Mouse (Mus musculus) ovary, adult 10 weeks (tissue): ENCODE measurements around the gene Chpt1. TPM values are rescaled to one million over a fixed set of nuclear protein-coding genes. Genes with fewer than 3 reads are reported as not detected.

ENCODE experiments used
- polyA plus RNA-seq: library from polyadenylated mRNA; stranded (reverse); fragments of 350-450 nt; fragmentation: Illumina TruSeq; extraction: RNeasy Lipid Tissue Mini Kit (QIAGEN cat#74804); gene quantifications from one replicate; pipeline ENCODE4 v1.2.3, GENCODE M21; 2014

Gene Chpt1
- 361 TPM for polyA plus RNA-seq

DNA sequence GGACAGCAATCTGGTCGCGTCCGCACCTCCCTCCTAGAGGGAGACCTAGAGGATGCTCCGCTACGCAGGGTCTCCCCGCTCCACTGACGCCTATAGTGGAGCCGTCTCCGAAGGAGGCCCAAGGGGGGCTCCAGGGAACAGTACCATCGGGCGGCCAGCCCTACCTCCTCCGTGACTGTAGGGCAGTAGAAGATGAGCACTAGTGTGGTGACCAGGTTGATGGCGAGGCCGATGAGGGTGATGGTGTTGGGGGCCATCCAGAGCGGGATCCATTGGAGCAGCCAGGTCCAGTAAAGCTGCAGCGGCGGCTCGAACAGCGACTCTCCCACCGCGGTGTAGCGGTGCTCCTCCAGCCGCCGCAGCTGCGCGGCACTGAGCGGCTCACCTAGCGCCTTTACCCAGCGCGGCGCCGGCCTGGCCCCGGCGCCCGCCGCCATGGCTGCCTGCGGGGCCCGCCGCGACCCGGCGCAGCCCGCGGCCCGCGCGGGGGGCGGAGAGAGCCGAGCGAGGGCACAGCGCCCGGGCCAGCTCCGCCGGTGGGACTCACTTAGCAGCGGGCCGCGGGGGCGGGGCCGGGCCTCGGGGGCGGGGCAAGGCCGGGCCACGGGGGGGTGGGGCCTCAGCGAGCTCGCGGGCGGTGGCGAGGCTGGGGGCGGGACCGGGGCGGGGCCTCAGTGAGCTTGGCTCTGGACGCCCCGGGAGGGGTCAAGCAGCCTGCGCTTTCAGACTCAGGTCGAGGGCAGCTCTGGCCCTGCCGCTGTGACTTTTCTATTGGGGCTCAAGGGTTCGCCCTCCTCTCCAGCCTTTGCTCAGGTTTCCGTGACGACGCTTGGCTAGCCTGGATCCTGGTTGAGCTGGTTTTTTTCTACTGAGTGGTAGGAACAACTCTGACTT lies at the start of gene Chpt1:
Gene Chpt1, minus strand, starts transcription at position 653 of the 894 bp plus-strand sequence.

DNA sequence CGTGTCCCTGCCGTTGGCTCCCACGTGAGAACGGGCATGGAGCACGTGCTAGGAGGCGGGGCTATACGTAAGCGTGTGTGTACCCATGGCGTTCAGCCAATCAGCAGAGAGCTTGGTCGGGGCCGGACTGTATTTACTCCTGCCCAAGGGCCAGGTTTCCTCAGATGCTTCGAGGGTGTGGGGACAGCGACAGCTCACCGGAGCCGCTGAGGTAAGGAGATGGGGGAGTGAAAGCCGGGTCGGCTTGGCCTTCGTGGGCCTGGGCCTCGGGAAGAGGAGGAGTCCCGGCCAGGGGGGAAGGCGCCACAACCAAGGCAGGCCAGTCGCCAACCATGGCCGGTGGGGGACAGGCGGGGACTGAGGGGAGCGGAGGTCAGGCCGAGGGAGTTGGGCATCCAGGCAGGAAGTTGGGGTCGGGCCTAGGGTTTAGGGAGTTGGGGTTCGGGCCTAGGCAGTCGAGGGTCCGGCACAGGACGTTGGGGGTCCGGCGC lies 44.3 kb downstream of the Chpt1 start, which contains the start of gene Sycp3:
Gene Sycp3, plus strand, starts transcription at position 68 of the 491 bp plus-strand sequence.

Other genes with a start within 250 kb of the Chpt1 start
- 12.0 TPM for gene Dram1, start 125.0 kb downstream of the Chpt1 start, polyA plus RNA-seq
- gene Gnptab, start 124.9 kb downstream of the Chpt1 start, polyA plus RNA-seq, result 63.8 TPM
- 11.9 TPM for gene Sycp3, start 44.5 kb downstream of the Chpt1 start, polyA plus RNA-seq
- 9.0 TPM for gene Mybpc1, start 101.1 kb upstream of the Chpt1 start, polyA plus RNA-seq
- 7.8 TPM for gene Spic, start 180.9 kb upstream of the Chpt1 start, polyA plus RNA-seq
- gene Arl1, start 226.8 kb upstream of the Chpt1 start, polyA plus RNA-seq, result 612 TPM